Mouse (Mus musculus): ENCODE measurements at regions not wholly inside any gene's neighbourhood (a gene's known extent, or its start where the extent isn't known, plus 50 kb on each side); places are given as distances from the start of the nearest gene placed in this dataset.

DNA sequence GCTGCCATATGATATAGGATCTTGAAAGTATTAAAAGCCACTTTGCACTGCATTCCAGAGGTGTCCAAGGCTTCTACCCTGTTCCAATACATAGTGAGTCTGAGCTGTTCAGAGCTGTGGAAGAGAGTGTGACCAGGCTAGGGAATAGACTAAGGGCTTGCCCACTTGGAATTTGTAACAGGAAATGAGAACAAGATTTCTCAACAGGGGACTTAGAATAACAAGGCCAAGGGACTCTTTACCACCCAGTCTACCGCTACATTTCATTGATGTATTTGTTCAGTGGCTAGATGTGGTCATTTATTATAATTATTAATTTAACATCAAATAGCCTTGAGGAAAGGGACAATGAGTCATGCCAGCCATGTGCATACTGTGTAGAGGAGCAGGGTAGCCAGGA lies 202.3 kb upstream of the Nampt start:
- TF ChIP-seq CTCF (IDR thresholded peaks at IDR 0.05): no peak

DNA sequence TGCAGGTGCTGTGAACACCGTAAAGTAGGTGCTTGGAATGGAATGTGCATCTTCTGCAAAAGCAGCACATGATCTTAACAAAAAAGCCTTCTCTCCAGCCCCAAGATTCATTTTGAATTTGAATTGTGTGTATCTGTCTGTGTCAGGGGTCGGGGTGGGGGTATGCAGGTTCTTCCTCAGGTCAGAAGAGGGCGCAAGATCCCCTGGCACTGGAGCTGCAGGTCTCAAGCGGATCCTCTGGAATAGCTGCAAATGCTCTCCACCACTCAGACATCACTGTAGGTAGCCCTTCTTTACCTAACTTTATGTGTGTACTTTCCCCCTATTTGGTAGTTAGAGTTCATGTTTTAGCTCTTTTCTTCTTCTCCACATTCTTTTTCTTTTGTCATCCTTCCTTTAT lies 199.5 kb upstream of the Nampt start:
- H3K4me3 ChIP-seq: no peak overlapping the region
- DNase-seq (ENCODE audit: extremely low spot score in 1 of 2, low spot score in 2 of 2): no peak
- TF ChIP-seq CTCF (IDR thresholded peaks at IDR 0.05): no peak
- intact Hi-C loops (cut with DNase I): no loop called here
- no peak overlapping the region for H3K27ac ChIP-seq

More for the DNA sequence above, 202.3 kb upstream of the Nampt start:
- H3K27ac ChIP-seq: no peak overlapping the region
- no peak overlapping the region for H3K4me3 ChIP-seq
- no peak for DNase-seq (ENCODE audit: extremely low spot score in 1 of 2, low spot score in 2 of 2)
- intact Hi-C loops (cut with DNase I): no loop called here

DNA sequence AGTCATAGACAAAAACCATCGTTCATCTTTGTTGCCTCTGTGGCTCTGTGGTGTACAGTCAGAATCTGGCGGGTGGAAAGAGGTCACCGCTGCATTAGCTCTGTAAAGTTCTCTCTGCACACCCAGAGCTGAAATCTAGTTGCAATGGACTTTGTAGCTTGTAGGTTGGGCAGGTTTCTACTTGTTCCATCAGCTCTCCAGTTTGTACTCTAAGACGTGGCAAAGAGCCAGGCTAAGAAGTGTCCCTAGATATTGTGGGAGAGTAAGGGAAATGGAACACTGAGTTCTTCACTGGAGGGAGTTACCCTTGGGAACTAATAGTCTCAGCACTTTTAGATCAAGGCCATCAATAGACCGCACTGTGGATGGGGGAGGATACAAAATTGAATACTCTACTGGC lies 197.6 kb upstream of the Nampt start:
- no peak for DNase-seq (ENCODE audit: extremely low spot score in 1 of 2, low spot score in 2 of 2)
- Histone ChIP-seq H3K4me3 (no peak overlapping the region), H3K27ac (no peak overlapping the region)
- intact Hi-C loops (cut with DNase I): no loop called here
- TF ChIP-seq CTCF (IDR thresholded peaks at IDR 0.05): no peak

DNA sequence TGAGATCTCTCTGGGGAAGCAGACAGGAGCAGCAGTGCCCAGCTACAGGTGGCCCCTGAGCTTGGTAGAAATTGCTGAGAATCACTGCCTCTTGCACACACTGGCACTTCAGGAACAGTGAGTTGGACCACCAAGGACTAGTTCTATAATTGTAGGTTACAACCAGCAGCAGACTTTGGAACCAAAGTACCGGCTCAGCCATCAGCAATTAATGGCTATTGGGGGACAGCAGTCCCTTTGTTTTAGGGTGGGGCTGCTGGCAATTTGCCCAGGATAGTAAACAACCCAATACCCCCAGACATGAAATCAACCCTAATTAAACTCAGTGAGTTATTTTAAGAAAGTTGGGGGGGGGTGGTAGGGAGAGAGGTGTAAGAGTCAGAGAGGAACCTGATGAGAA lies 190.8 kb upstream of the Nampt start:
- DNase-seq (ENCODE audit: extremely low spot score in 1 of 2, low spot score in 2 of 2): no peak
- no peak overlapping the region for H3K4me3 ChIP-seq
- no peak for TF ChIP-seq CTCF (IDR thresholded peaks at IDR 0.05)
- no peak overlapping the region for H3K27ac ChIP-seq
- intact Hi-C loops (cut with DNase I): no loop called here

DNA sequence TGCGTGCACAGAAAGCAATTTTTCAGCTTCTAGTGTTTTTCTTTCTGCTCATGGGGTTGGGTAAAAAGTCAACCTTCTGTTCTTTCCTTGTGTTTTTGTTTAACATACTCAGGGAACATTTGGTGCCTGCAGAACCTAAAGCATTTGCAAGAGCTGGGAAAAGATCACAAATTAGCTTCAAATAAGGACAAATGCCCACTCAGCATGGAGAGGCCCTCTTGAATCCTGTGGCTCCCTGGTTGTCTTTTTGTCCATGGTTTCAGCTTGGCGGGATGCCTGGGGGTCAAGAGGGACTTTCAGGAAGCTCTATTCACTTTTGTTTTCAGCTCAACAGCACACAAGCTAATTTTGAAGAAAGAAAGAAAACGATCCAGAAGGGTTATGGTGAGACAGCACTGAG lies 186.4 kb upstream of the Nampt start:
- no peak overlapping the region for H3K4me3 ChIP-seq
- DNase-seq (ENCODE audit: extremely low spot score in 1 of 2, low spot score in 2 of 2): peak in 1 of 2 experiments; percentile 10
- no peak overlapping the region for H3K27ac ChIP-seq
- TF ChIP-seq CTCF (IDR thresholded peaks at IDR 0.05): no peak
- intact Hi-C loops (cut with DNase I): loop anchor here (10.0 kb wide), 1 partner anchor 382 kb away; no protein-coding TSS in a partner anchor

DNA sequence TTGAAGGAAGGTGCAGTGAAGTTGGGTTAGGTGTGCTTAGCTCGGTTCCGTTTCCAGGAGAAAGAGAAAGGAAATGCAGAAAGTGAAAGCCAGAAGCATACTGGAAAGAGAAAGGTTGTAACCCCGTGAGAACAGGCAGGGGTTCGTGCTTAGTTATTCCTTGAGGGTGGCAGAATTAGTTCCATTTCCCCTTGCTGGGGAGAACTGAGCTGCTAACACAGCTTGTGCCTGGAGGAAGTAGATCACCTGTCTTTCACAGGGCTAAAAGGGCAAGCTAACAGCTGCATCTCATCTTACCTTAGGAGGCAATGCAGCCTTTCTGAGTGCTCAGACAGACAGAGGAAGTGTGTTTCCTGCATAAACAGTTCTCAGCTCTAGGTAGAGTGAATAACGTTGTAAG lies 184.3 kb upstream of the Nampt start:
- Histone ChIP-seq H3K27ac (no peak overlapping the region), H3K4me3 (no peak overlapping the region)
- DNase-seq (ENCODE audit: extremely low spot score in 1 of 2, low spot score in 2 of 2): no peak
- intact Hi-C loops (cut with DNase I): loop anchor here (10.0 kb wide), 1 partner anchor 380 kb away; no protein-coding TSS in a partner anchor
- TF ChIP-seq CTCF (IDR thresholded peaks at IDR 0.05): no peak

DNA sequence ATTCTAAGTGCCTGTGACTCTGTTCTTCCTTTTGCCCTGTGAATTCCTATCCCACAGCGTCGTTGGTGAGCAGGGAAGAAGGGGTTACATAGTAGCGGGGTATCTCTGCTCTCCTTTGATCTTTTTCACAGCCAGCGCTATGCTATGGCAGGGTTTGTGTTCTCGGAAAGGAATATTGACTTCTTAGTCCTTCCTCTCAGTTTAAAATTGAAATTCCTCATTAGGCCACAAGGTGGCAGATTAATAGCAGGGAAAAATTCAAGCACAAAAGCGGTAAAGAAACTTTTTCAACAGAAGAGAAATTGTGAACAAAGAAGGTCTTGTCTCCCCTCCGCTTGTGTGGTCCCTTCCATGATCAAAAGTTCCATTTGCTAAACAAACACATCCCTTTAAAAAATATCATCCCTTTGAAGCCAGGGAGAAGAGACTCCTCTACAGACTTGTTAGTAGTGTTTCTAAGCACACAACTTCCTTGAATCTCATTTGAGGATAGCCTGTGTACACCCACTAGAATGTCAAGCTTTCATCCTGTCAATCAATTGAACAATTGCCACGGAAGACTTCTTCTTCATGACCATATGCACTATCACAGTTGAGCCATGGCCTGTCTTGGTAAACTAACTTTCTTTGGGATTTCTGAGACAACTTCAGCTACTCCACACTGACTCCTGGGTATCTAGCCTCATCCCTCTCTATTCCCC lies 181.8 kb upstream of the Nampt start:
- Histone ChIP-seq H3K4me3 (no peak overlapping the region), H3K27ac (no peak overlapping the region)
- intact Hi-C loops (cut with DNase I): loop anchor here (1.0 to 10.0 kb wide), 3 partner anchors 183 to 377 kb away; no protein-coding TSS in a partner anchor
- peak; percentile 81 for TF ChIP-seq CTCF (IDR thresholded peaks at IDR 0.05)
- peak in 1 of 2 experiments; percentile 10 for DNase-seq (ENCODE audit: extremely low spot score in 1 of 2, low spot score in 2 of 2)

DNA sequence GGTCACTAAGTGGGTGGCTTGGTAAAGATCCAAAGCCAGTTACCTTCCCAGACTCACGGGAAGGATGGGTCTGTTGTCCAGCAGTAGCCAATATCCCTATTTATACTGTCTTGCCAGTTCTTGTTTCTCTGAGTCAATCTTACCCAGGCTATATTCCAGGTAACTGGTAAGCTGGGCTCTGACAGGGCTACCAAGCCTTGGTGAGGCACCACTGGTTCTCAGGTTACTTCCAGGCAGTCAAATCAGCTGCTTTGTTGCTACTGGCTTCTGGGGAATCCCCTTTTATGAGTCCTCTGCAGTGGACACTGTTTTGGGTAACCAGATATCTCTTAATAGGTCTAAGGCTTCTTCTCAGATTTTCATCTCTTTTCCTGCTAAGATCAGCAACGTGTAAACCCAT lies 178.8 kb upstream of the Nampt start:
- intact Hi-C loops (cut with DNase I): no loop called here
- DNase-seq (ENCODE audit: extremely low spot score in 1 of 2, low spot score in 2 of 2): no peak
- no peak overlapping the region for H3K4me3 ChIP-seq
- no peak overlapping the region for H3K27ac ChIP-seq
- TF ChIP-seq CTCF (IDR thresholded peaks at IDR 0.05): no peak

DNA sequence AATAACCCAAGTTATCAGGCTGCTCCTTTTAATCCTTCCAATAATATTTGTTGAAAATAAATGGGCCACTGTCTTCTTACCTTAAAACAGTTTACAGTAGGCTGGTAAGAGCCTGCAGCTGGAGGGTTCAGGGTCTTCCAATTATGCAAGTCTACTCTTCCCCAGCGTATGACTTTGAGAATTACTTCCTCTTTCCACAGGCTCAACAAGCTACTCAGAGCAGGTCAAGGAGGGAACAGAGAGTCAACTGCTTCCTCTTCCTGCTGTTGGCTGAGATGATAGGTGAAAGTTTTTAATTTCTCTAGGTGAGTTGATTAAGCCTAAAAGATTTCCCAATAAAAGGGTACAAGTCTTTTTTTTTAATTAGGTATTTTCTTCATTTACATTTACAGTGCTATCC lies 176.9 kb upstream of the Nampt start:
- TF ChIP-seq CTCF (IDR thresholded peaks at IDR 0.05): no peak
- intact Hi-C loops (cut with DNase I): no loop called here
- DNase-seq (ENCODE audit: extremely low spot score in 1 of 2, low spot score in 2 of 2): no peak
- Histone ChIP-seq H3K27ac (no peak overlapping the region), H3K4me3 (no peak overlapping the region)

DNA sequence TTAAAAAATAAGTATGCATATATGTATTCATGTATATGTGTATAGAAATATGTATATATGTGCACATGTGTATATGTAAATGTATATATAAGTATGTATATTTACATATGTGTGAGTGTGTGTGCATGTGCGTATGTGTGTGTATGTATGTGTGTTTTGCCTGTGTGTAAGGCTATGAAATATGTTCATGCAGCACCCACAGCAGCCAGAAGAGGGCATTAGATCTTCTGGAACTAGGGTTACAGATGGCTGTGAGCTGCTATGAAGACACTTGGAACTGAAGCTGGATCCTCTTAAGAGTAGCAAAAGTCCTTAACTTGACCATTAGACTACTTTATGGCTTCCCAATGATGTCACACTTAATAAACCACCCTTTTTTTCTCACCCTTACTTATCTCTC lies 166.2 kb upstream of the Nampt start:
- Histone ChIP-seq H3K27ac (no peak overlapping the region), H3K4me3 (no peak overlapping the region)
- DNase-seq (ENCODE audit: extremely low spot score in 1 of 2, low spot score in 2 of 2): no peak
- TF ChIP-seq CTCF (IDR thresholded peaks at IDR 0.05): no peak; the same call in 1 of the 2 replicates
- intact Hi-C loops (cut with DNase I): no loop called here

DNA sequence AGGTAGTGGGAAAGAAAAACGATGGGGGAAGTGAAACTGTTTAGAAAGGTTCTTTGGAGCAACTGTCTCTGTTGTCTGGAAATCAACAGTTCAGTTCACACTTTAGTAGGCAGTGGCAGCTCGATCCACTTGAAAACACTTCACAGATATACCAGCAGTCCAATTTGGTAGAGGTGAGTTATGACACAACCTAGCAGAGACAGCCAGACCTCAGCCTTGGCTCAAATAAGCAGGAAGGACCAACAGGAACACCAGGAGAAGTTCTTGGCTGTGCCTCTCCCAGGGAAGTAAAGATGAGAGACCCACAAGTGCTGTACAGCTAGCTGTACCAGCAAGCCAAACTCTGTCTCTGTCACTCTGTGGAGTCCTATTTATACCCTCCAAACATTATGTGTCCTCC lies 163.2 kb upstream of the Nampt start:
- TF ChIP-seq CTCF (IDR thresholded peaks at IDR 0.05): no peak
- intact Hi-C loops (cut with DNase I): no loop called here
- H3K27ac ChIP-seq: no peak overlapping the region
- no peak overlapping the region for H3K4me3 ChIP-seq
- no peak for DNase-seq (ENCODE audit: extremely low spot score in 1 of 2, low spot score in 2 of 2)

DNA sequence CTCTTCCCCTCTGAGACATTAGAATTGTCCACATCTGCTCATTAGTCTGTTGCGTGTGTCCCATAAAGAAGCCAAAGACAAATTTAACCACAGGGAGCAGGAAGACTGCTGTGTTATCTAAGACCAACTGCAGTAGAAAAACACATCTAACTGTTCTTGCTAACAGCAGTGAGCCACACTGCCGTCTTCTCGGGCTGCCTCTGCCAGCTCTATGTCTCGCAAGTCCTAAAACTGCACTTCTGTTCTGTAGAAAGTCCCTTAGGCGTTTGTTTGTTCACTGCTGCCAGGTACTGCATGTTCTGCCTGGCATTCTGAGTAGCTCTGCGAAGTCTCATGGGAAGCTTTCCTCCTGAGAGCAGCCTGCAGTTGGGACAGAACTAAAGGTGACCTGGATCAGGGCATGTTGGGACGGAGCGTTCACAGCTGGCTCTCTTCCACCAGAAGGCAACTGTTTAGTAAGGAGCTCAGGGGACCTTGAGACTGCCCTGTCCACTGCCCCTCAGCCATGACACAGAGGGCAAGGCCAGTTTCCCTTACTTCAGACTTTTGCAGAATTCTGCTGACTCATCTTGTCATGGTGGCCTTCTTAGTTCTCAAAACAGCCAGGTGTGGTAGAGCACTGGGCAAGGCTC lies 157.4 kb upstream of the Nampt start:
- TF ChIP-seq CTCF (IDR thresholded peaks at IDR 0.05): no peak
- intact Hi-C loops (cut with DNase I): no loop called here
- Histone ChIP-seq H3K27ac (no peak overlapping the region), H3K4me3 (no peak overlapping the region)
- no peak for DNase-seq (ENCODE audit: extremely low spot score in 1 of 2, low spot score in 2 of 2)

DNA sequence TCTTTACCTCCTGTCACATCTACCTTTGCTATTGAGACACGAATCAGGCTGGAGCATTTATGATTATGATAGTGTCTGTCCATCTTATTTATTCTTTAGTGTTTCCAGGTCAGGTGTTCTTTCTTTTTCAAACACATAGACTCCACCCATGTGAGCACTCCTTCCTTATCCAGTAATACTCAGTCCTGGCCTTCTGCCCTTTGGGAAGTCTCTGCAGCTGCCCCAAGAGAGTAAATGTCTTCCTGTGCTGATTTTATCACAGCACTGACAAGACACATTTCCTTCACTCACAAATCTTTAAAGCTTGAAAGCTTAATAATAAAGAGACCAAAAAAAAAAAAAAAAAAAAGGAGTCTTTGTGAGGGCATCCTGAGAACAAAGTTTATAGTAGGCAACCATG lies 153.3 kb upstream of the Nampt start:
- H3K4me3 ChIP-seq: no peak overlapping the region
- DNase-seq (ENCODE audit: extremely low spot score in 1 of 2, low spot score in 2 of 2): no peak
- TF ChIP-seq CTCF (IDR thresholded peaks at IDR 0.05): no peak
- intact Hi-C loops (cut with DNase I): loop anchor here (2.0 kb wide), 1 partner anchor 51 kb away; no protein-coding TSS in a partner anchor
- no peak overlapping the region for H3K27ac ChIP-seq

All from left cerebral cortex, adult 2 months (tissue).